Mouse (Mus musculus) small intestine, adult 10 weeks (tissue): ENCODE data around the gene Zfp825. TPM values are rescaled to one million over a fixed set of nuclear protein-coding genes. Genes with fewer than 3 reads are reported as not detected.

Source experiments
- polyA plus RNA-seq: library from polyadenylated mRNA; stranded (reverse); fragments of 350-450 nt; fragmentation: Illumina TruSeq; extraction: RNeasy Lipid Tissue Mini Kit (QIAGEN cat#74804); gene quantifications from one replicate; pipeline ENCODE4 v1.2.3, GENCODE M21; 2014; ENCODE audit warnings: low replicate concordance

The Zfp825 gene
- 107 TPM for polyA plus RNA-seq

GRCm38 (mm10) chr13:74493911-74494679 lies at the start of gene Zfp825:
Gene Zfp825, minus strand, starts transcription at chr13:74493992.

Other genes starting within 250 kb of the Zfp825 start
- 5.3 TPM for gene Ahrr, start 201.7 kb downstream of the Zfp825 start, polyA plus RNA-seq
- 330 TPM for gene Pdcd6, start 176.4 kb downstream of the Zfp825 start, polyA plus RNA-seq
- 487 TPM for gene Sdha, start 143.7 kb downstream of the Zfp825 start, polyA plus RNA-seq
- gene Ccdc127, start 143.7 kb downstream of the Zfp825 start, polyA plus RNA-seq: 11.3 TPM
- gene Lrrc14b, start 130.0 kb downstream of the Zfp825 start, polyA plus RNA-seq: not detected
- gene Zfp72, start 103.2 kb downstream of the Zfp825 start, polyA plus RNA-seq: 10.8 TPM
- 3.9 TPM for gene Ftl1-ps1, start 94.3 kb downstream of the Zfp825 start, polyA plus RNA-seq
- 316 TPM for gene Erap1, start 145.6 kb upstream of the Zfp825 start, polyA plus RNA-seq